Mouse (Mus musculus): ENCODE results near the gene Xpo6.

DNA sequence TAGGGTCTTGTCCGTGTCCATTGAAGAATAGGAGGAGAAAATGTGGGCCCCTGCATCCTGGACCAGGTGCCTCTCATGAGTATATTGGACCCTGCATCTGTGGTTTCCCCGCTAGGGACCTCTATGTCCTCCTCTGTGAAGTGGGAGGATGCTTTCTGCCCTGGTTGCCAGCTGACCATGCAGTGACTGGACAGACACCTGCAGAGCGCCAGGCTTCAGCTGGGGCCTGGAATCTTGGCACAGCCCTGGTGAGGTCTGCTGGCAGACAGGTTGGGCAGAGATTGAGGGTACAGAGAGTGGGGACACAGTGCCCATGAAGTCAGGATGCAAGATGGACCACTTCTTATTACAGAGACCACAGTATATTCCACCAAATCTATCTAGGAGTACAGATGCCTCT, 49.7 kb upstream of the Xpo6 start:
- TF ChIP-seq CTCF (IDR thresholded peaks at IDR 0.05; ENCODE audit: control insufficient read depth, insufficient read depth, insufficient read length) (no peak), CEBPB (IDR thresholded peaks at IDR 0.05; ENCODE audit: low read depth) (no peak), MYOG (IDR thresholded peaks at IDR 0.05; ENCODE audit: control insufficient read depth, extremely low read depth, insufficient read length) (no peak), MAX (IDR thresholded peaks at IDR 0.05) (no peak), MYOD1 (IDR thresholded peaks at IDR 0.05; ENCODE audit: control insufficient read depth, insufficient read length, low read depth) (no peak)

Data from C2C12 (cell line).